Mouse (Mus musculus) ES-E14 (cell line): ENCODE data around the gene Kpna7.

Experiments
- CHD2 ChIP-seq: IDR thresholded peaks from 2 replicates; pipeline ENCODE4 v1.6.1; 2014; ENCODE audit warnings: mild to moderate bottlenecking, low read depth, low read length, inconsistent platforms
- HCFC1 ChIP-seq: IDR thresholded peaks from 2 replicates; pipeline ENCODE4 v1.6.1; 2012; ENCODE audit warnings: low read length, inconsistent platforms, borderline replicate concordance; ENCODE audit not compliant: insufficient read depth
- MAFK ChIP-seq: IDR thresholded peaks from 2 replicates; pipeline ENCODE4 v1.6.1; 2014; ENCODE audit warnings: mild to moderate bottlenecking, low read depth, low read length, inconsistent platforms; ENCODE audit not compliant: insufficient read depth
- ZC3H11A ChIP-seq: IDR thresholded peaks from 2 replicates; pipeline ENCODE4 v1.6.1; 2012; ENCODE audit warnings: low read depth, mild to moderate bottlenecking, inconsistent platforms, low read length, borderline replicate concordance

- no peak for TF ChIP-seq CHD2
- no peak for TF ChIP-seq MAFK
- no peak for TF ChIP-seq ZC3H11A
- TF ChIP-seq HCFC1 = no peak
Measured at GRCm38 (mm10) chr5:145081866-145082613, 1.8 kb downstream of the Kpna7 start.
